Mouse (Mus musculus): ENCODE data around the gene Gm14403. TPM values are rescaled to one million over a fixed set of nuclear protein-coding genes. Genes with fewer than 3 reads are reported as not detected.
"Not testable (repeated sequence)": the region's sequence is repeated elsewhere in the genome, so short reads cannot be mapped to it uniquely, and the experiment has no call there.

Gm14403 gene
- polyA plus RNA-seq (2015; fragmentation: Nextera tagmentation; extraction: Ambion mirVana): 7.6 and 8.2 TPM in 2 replicates

DNA sequence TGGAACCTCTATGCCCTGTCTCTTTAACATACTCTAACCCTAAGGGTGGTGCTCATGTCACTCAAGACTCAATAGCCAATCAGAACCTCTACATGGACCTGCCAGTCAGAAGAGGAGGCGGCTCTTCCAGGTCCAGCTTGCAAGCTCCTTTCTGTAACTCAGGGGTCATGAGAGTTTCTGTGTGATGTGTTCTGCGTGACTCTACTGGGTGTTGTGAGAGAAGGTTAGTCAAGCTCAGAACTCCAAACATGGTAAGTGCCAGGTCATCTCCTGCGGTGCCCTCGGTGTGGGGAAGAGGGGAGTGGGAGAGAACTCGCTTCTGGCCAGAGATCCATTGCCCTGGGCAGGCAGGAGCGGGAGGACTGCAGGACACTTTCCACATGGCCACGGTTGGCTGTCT is at the start of gene Gm14403:
Gm14403 (plus strand) TSS at position 149 of the 400 bp plus-strand sequence.
- WGBS: 11% methylated on average over 7 of the region's 7 CpGs
- Histone ChIP-seq H3K4me3 (ENCODE audit: low read depth, low read length) (peak within 1 kb of the TSS; percentile 29; the same call in 1 of the 2 replicates), H3K4me2 (replicated peaks; ENCODE audit: low read depth, low read length) (peak within 1 kb of the TSS; percentile 49)
- not testable (repeated sequence) for H3K9me3 ChIP-seq (ENCODE audit: low read length); H3K27me3 ChIP-seq (replicated peaks; ENCODE audit: insufficient read depth, low read length); H3K27ac ChIP-seq (ENCODE audit: low read length); ATAC-seq; H3K9ac ChIP-seq (replicated peaks; ENCODE audit: low read depth); H3K36me3 ChIP-seq (ENCODE audit: insufficient read depth, low read length); H3K4me1 ChIP-seq (ENCODE audit: insufficient read depth, low read depth, low read length)
- DNase-seq (ENCODE audit: low spot score): peak; percentile 61

DNA sequence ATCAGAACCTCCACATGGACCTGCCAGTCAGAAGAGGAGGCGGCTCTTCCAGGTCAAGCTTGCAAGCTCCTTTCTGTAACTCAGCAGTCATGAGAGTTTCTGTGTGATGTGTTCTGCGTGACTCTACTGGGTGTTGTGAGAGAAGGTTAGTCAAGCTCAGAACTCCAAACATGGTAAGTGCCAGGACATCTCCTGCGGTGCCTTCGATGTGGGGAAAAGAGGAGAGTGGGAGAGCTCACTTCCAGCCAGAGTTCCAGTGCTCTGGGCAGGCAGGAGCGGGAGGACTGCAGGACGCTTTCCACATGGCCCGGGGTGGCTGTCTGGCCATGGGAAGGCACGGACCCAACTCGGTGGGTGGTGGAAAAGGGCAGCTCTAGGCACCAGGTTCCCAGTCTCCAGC is 33.3 kb upstream of the Gm14403 start, which contains the start of gene Zfp970:
Zfp970 (plus strand) TSS at position 58 of the 400 bp plus-strand sequence.
- Histone ChIP-seq H3K4me3 (ENCODE audit: low read depth, low read length) (peak within 1 kb of the TSS; percentile 28; the same call in 1 of the 2 replicates), H3K4me2 (replicated peaks; ENCODE audit: low read depth, low read length) (peak within 1 kb of the TSS; percentile 43)
- not testable (repeated sequence) for H3K9me3 ChIP-seq (ENCODE audit: low read length); H3K36me3 ChIP-seq (ENCODE audit: insufficient read depth, low read length); DNase-seq (ENCODE audit: low spot score); H3K4me1 ChIP-seq (ENCODE audit: insufficient read depth, low read depth, low read length); H3K27ac ChIP-seq (ENCODE audit: low read length); H3K9ac ChIP-seq (replicated peaks; ENCODE audit: low read depth); H3K27me3 ChIP-seq (replicated peaks; ENCODE audit: insufficient read depth, low read length); ATAC-seq
- 8% methylated on average over 5 of the region's 9 CpGs for WGBS

GRCm38 (mm10) chr2:177468222-177468621 is 29.8 kb upstream of the Gm14403 start:
- ATAC-seq: not testable (repeated sequence)

GRCm38 (mm10) chr2:177472261-177472660 is 25.8 kb upstream of the Gm14403 start:
- 46% methylated on average over 5 of the region's 10 CpGs for WGBS
- not testable (repeated sequence) for H3K27ac ChIP-seq (ENCODE audit: low read length); H3K4me2 ChIP-seq (replicated peaks; ENCODE audit: low read depth, low read length); DNase-seq (ENCODE audit: low spot score); H3K4me3 ChIP-seq (ENCODE audit: low read depth, low read length); H3K9me3 ChIP-seq (ENCODE audit: low read length); H3K4me1 ChIP-seq (ENCODE audit: insufficient read depth, low read depth, low read length); H3K27me3 ChIP-seq (replicated peaks; ENCODE audit: insufficient read depth, low read length); H3K9ac ChIP-seq (replicated peaks; ENCODE audit: low read depth); H3K36me3 ChIP-seq (ENCODE audit: insufficient read depth, low read length); ATAC-seq

More at GRCm38 (mm10) chr2:177468222-177468621, 29.8 kb upstream of the Gm14403 start:
- not testable (repeated sequence) for H3K4me3 ChIP-seq (ENCODE audit: low read depth, low read length); H3K36me3 ChIP-seq (ENCODE audit: insufficient read depth, low read length); H3K9me3 ChIP-seq (ENCODE audit: low read length); H3K4me1 ChIP-seq (ENCODE audit: insufficient read depth, low read depth, low read length); H3K9ac ChIP-seq (replicated peaks; ENCODE audit: low read depth); H3K27me3 ChIP-seq (replicated peaks; ENCODE audit: insufficient read depth, low read length); H3K27ac ChIP-seq (ENCODE audit: low read length); H3K4me2 ChIP-seq (replicated peaks; ENCODE audit: low read depth, low read length); DNase-seq (ENCODE audit: low spot score)

DNA sequence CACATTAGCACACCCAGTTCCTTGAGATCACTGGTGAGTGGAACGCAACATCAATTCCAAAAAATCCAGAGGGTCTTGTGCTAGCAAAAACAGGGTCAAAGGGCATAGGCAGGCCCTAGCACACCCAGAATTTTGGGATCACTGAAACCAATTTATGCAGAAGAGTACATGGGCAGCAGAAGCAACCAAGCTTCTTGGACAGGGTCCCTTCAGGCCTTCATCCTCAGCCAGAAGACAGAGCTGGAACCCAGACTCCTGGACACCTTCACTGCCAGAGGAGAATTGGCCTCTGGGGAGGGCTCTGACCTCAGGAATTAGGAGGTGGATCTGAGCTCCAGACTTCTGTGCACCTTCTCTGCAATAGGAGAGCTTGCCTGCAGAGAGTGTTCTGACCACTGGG is 16.0 kb upstream of the Gm14403 start:
- not testable (repeated sequence) for ATAC-seq; H3K27me3 ChIP-seq (replicated peaks; ENCODE audit: insufficient read depth, low read length); H3K36me3 ChIP-seq (ENCODE audit: insufficient read depth, low read length); H3K4me2 ChIP-seq (replicated peaks; ENCODE audit: low read depth, low read length); H3K9me3 ChIP-seq (ENCODE audit: low read length); DNase-seq (ENCODE audit: low spot score); H3K4me3 ChIP-seq (ENCODE audit: low read depth, low read length); H3K27ac ChIP-seq (ENCODE audit: low read length); H3K4me1 ChIP-seq (ENCODE audit: insufficient read depth, low read depth, low read length); H3K9ac ChIP-seq (replicated peaks; ENCODE audit: low read depth)
- 82% methylated on average over 1 of the region's 1 CpGs for WGBS

DNA sequence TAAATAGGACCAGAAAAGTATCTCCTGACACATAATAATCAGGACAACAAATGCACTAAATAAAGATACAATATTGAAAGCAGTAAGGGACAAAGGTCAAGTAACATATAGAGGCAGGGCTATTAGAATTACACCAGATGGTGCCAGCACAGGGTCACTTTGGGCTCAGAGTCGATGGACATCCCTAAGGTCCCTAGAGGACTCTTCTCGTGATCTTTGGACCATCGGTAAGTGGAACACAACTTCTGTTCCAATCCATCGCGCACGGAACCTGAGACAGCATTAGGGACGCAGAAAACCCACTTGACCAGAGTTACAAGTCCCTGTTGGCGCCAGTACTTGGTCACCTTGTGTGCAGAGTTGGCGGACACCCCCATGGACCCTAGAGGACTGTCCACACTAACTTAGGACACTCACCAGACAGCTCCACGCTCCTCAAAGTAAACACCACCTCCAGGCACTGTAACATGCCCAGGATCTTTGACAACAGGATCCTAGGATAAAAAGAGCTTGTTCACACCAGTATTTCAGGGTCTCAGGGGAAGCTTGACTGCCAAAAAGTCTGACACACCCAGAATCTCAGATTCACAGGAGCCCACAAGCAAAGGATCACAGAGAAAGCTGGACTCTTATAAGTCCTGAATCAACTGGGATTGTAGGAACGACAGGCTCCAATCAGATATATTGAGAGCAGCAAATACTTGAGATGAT is 14.6 kb upstream of the Gm14403 start:
- H3K9me3 ChIP-seq (ENCODE audit: low read length); H3K4me3 ChIP-seq (ENCODE audit: low read depth, low read length); DNase-seq (ENCODE audit: low spot score); H3K9ac ChIP-seq (replicated peaks; ENCODE audit: low read depth); H3K27me3 ChIP-seq (replicated peaks; ENCODE audit: insufficient read depth, low read length); ATAC-seq; H3K27ac ChIP-seq (ENCODE audit: low read length); H3K36me3 ChIP-seq (ENCODE audit: insufficient read depth, low read length); H3K4me1 ChIP-seq (ENCODE audit: insufficient read depth, low read depth, low read length); H3K4me2 ChIP-seq (replicated peaks; ENCODE audit: low read depth, low read length): not testable (repeated sequence)
- WGBS: 87% methylated on average over 11 of the region's 11 CpGs

- not testable (repeated sequence) for H3K27ac ChIP-seq (ENCODE audit: low read length); H3K4me1 ChIP-seq (ENCODE audit: insufficient read depth, low read depth, low read length); ATAC-seq; DNase-seq (ENCODE audit: low spot score); H3K9ac ChIP-seq (replicated peaks; ENCODE audit: low read depth); H3K4me3 ChIP-seq (ENCODE audit: low read depth, low read length); H3K9me3 ChIP-seq (ENCODE audit: low read length); H3K4me2 ChIP-seq (replicated peaks; ENCODE audit: low read depth, low read length); H3K36me3 ChIP-seq (ENCODE audit: insufficient read depth, low read length); H3K27me3 ChIP-seq (replicated peaks; ENCODE audit: insufficient read depth, low read length)
- WGBS: 43% methylated on average over 1 of the region's 1 CpGs
Measured at GRCm38 (mm10) chr2:177499182-177499581, 1.2 kb downstream of the Gm14403 start.

- H3K9me3 ChIP-seq (ENCODE audit: low read length); H3K27ac ChIP-seq (ENCODE audit: low read length); H3K4me3 ChIP-seq (ENCODE audit: low read depth, low read length); H3K4me2 ChIP-seq (replicated peaks; ENCODE audit: low read depth, low read length); ATAC-seq; H3K27me3 ChIP-seq (replicated peaks; ENCODE audit: insufficient read depth, low read length); H3K36me3 ChIP-seq (ENCODE audit: insufficient read depth, low read length); DNase-seq (ENCODE audit: low spot score); H3K9ac ChIP-seq (replicated peaks; ENCODE audit: low read depth); H3K4me1 ChIP-seq (ENCODE audit: insufficient read depth, low read depth, low read length): not testable (repeated sequence)
- 75% methylated on average over 1 of the region's 1 CpGs for WGBS
Measured at GRCm38 (mm10) chr2:177505211-177505719, 7.2 kb downstream of the Gm14403 start.

GRCm38 (mm10) chr2:177511381-177511780 is 13.4 kb downstream of the Gm14403 start:
- ATAC-seq; DNase-seq (ENCODE audit: low spot score): not testable (repeated sequence)
- 69% methylated on average over 4 of the region's 4 CpGs for WGBS

More at GRCm38 (mm10) chr2:177511381-177511780, 13.4 kb downstream of the Gm14403 start:
- H3K27me3 ChIP-seq (replicated peaks; ENCODE audit: insufficient read depth, low read length); H3K4me3 ChIP-seq (ENCODE audit: low read depth, low read length); H3K4me2 ChIP-seq (replicated peaks; ENCODE audit: low read depth, low read length); H3K36me3 ChIP-seq (ENCODE audit: insufficient read depth, low read length); H3K4me1 ChIP-seq (ENCODE audit: insufficient read depth, low read depth, low read length); H3K9ac ChIP-seq (replicated peaks; ENCODE audit: low read depth); H3K9me3 ChIP-seq (ENCODE audit: low read length); H3K27ac ChIP-seq (ENCODE audit: low read length): not testable (repeated sequence)
